ENCODE assay signal across 10 mouse cellular contexts in the genomic region with DNA sequence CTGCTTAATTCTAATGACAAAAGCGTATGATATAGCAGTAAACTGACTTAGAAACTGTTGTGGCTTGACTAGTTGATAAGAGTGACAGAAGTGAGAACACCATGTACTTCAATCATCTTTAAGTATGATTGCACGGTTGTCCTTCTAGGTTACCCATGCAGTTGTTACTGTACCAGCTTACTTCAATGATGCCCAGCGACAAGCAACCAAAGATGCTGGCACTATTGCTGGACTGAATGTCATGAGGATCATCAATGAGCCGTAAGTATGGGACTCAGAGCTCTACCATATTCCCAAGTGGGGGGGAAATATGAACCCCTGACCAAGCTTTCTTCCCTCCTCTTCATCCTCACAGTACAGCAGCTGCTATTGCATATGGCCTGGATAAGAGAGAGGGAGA. TPM values are rescaled to one million over a fixed set of nuclear protein-coding genes. Genes with fewer than 3 reads are reported as not detected.
DNase-seq lines count a peak whose midpoint lies in the region; TF ChIP-seq lines count a peak whose summit lies in the region.
"Had no signal": no experiment of that assay in that cellular context is flagged by ENCODE, and none has a peak within 500 bp of the region (broad histone marks: within the 10 kb centered on the region; RNA-seq: fewer than 3 reads in every experiment).

No protein-coding gene starts in this region.

- no peaks in the 10 kb centered on the region for H3K9me3 ChIP-seq in E14TG2a.4 (ENCODE audit: low read length)
- no peaks in the 10 kb centered on the region for H3K9me3 ChIP-seq in hindbrain, embryonic 10.5 days

- peaks cover 5% of the 10 kb centered on the region for H3K79me2 ChIP-seq in heart, adult 2 months (replicated peaks; ENCODE audit: control insufficient read depth, insufficient read depth, low read length)
- peaks cover 85% of the 10 kb centered on the region for H3K79me2 ChIP-seq in macrophage (ENCODE audit: inconsistent target)

- H3K9ac ChIP-seq in heart, adult 2 months (ENCODE audit: low read depth, low read length) = no peak overlapping the region; the same call in 1 of the 2 replicates

- no peaks in the 10 kb centered on the region for H3K27me3 ChIP-seq in heart, adult 2 months (ENCODE audit: control insufficient read depth, insufficient read depth, low read length)
- H3K27me3 ChIP-seq in E14TG2a.4 (ENCODE audit: insufficient read depth, low read length) = no peaks in the 10 kb centered on the region
- H3K27me3 ChIP-seq in hindbrain, embryonic 10.5 days (ENCODE audit: insufficient read depth, poor library complexity, severe bottlenecking) = no peaks in the 10 kb centered on the region

- H3K27ac ChIP-seq in heart, adult 2 months = no peak overlapping the region
- no peak overlapping the region for H3K27ac ChIP-seq in hindbrain, embryonic 10.5 days
- no peak overlapping the region for H3K27ac ChIP-seq in macrophage

- no peak for TF ChIP-seq EP300 in heart, adult 2 months (IDR thresholded peaks at IDR 0.05; ENCODE audit: insufficient read depth, low read depth, low read length)

- H3K4me3 ChIP-seq in heart, adult 2 months = peak overlapping the region; percentile 96
- H3K4me3 ChIP-seq in E14TG2a.4 (replicated peaks; ENCODE audit: low read length) (peak overlapping the region; percentile 96), macrophage (ENCODE audit: inconsistent target) (peak overlapping the region; percentile 81)
- peak overlapping the region; percentile 100 for H3K4me3 ChIP-seq in hindbrain, embryonic 10.5 days

- peaks cover 52% of the 10 kb centered on the region for H3K36me3 ChIP-seq in heart, adult 2 months (ENCODE audit: control insufficient read depth, insufficient read depth, low read length)
- H3K36me3 ChIP-seq in E14TG2a.4 (ENCODE audit: insufficient read depth, low read length) (peaks cover 76% of the 10 kb centered on the region), macrophage (ENCODE audit: inconsistent target) (peaks cover 42% of the 10 kb centered on the region)
- H3K36me3 ChIP-seq in hindbrain, embryonic 10.5 days = peaks cover 62% of the 10 kb centered on the region

- intact Hi-C loops in heart, adult 2 months (cut with DNase I) = loop anchor here (10.0 kb wide), 1 partner anchor 131 kb away; no protein-coding TSS in a partner anchor

- WGBS in heart, adult 2 months = 63% methylated on average over 4 of the region's 4 CpGs
- WGBS in hindbrain, embryonic 10.5 days = 92% methylated on average over 4 of the region's 4 CpGs
- 87% methylated on average over 4 of the region's 4 CpGs for WGBS in macrophage (ENCODE audit: missing documents)

- TF ChIP-seq POLR2A in heart, adult 2 months (IDR thresholded peaks at IDR 0.05; ENCODE audit: insufficient read depth, low read depth, low read length) = no peak

- no peak for DNase-seq in heart, adult 2 months
- DNase-seq in heart, adult 11 months = no peak
- no peak for DNase-seq in hindbrain, embryonic 10.5 days (ENCODE audit: low spot score)
- DNase-seq in cerebellum, adult 8-10 months = no peak
- no peak for DNase-seq in urinary bladder, postnatal 4 days (ENCODE audit: low spot score in 2 of 2)
- DNase-seq in left cerebral cortex, adult 18-20 months (ENCODE audit: low spot score in 2 of 2) = no peak
- DNase-seq: right cerebral cortex, postnatal 4 days had no signal

- TF ChIP-seq CTCF in heart, adult 2 months (IDR thresholded peaks at IDR 0.05) = no peak
- no peak for TF ChIP-seq CTCF in E14TG2a.4 (conservative IDR thresholded peaks at IDR 0.05; ENCODE audit: low read length)

- H3K4me1 ChIP-seq in heart, adult 2 months (ENCODE audit: control insufficient read depth, insufficient read depth, low read length) = peaks cover 14% of the 10 kb centered on the region
- peaks cover 55% of the 10 kb centered on the region for H3K4me1 ChIP-seq in E14TG2a.4 (replicated peaks; ENCODE audit: low read depth, low read length)
- H3K4me1 ChIP-seq in hindbrain, embryonic 10.5 days (replicated peaks) = peaks cover 53% of the 10 kb centered on the region

RNA-seq across cellular contexts. Expression of gene Hspa5, which starts 1.9 kb away (rescaled TPM):
- 100 to 1,000 TPM; 752 to 818 TPM for total RNA-seq in heart, adult 2 months (2021)
- polyA plus RNA-seq in heart, adult 2 months (2012; rRNA removed) = 427 and 503 TPM in 2 replicates
- 614 and 918 TPM in 2 replicates for polyA plus RNA-seq in hindbrain, embryonic 10.5 days (2016; fragmentation: Nextera tagmentation; extraction: Ambion mirVana)
- total RNA-seq in macrophage (2018; cell fraction: chromatin; rRNA removed) = 100 to 1,000 TPM; 145 to 507 (median 206) TPM
- 1,000 to 10,000 TPM in 1 of 26 experiments, 100 to 1,000 TPM in 25; 539 to 1,020 (median 712) TPM for total RNA-seq in macrophage (2018; cell fraction: cytosol; rRNA removed)
- total RNA-seq in macrophage (2018; cell fraction: nucleus; rRNA removed) = 1,000 to 10,000 TPM in 11 of 26 experiments, 100 to 1,000 TPM in 15; 336 to 1,447 (median 962) TPM
- polyA plus RNA-seq in macrophage (2018) = 730 to 822 TPM (median 759 TPM) in 3 replicates
- 100 to 1,000 TPM; 342 to 419 TPM for total RNA-seq in left cerebral cortex, adult 18-20 months (2021)

RNA-seq across cellular contexts. Expression of gene Gapvd1, which starts 18.6 kb away (rescaled TPM):
- 10 to 100 TPM; 35.5 to 36.7 TPM for total RNA-seq in heart, adult 2 months (2021)
- polyA plus RNA-seq in heart, adult 2 months (2012; rRNA removed) = 10.2 and 17.7 TPM in 2 replicates
- 90.4 and 94.0 TPM in 2 replicates for polyA plus RNA-seq in hindbrain, embryonic 10.5 days (2016; fragmentation: Nextera tagmentation; extraction: Ambion mirVana)
- total RNA-seq in macrophage (2018; cell fraction: chromatin; rRNA removed) = 100 to 1,000 TPM; 348 to 736 (median 497) TPM
- total RNA-seq in macrophage (2018; cell fraction: cytosol; rRNA removed) = 100 to 1,000 TPM in 7 of 26 experiments, 10 to 100 TPM in 19; 48.5 to 127 (median 83.7) TPM
- total RNA-seq in macrophage (2018; cell fraction: nucleus; rRNA removed) = 100 to 1,000 TPM; 177 to 358 (median 238) TPM
- polyA plus RNA-seq in macrophage (2018) = 64.6 to 87.4 TPM (median 66.7 TPM) in 3 replicates
- 100 to 1,000 TPM; 102 to 107 TPM for total RNA-seq in left cerebral cortex, adult 18-20 months (2021)

RNA-seq across cellular contexts. Expression of gene Rabepk, which starts 26.0 kb away (rescaled TPM):
- total RNA-seq in heart, adult 2 months (2021) = 10 to 100 TPM; 12.1 to 13.3 TPM
- polyA plus RNA-seq in heart, adult 2 months (2012; rRNA removed) = 19.3 and 23.4 TPM in 2 replicates
- 31.5 and 43.0 TPM in 2 replicates for polyA plus RNA-seq in hindbrain, embryonic 10.5 days (2016; fragmentation: Nextera tagmentation; extraction: Ambion mirVana)
- 10 to 100 TPM in 10 of 26 experiments, 1 to 10 TPM in 15, under 1 TPM in 1; 0.86 to 15.8 (median 8.1) TPM for total RNA-seq in macrophage (2018; cell fraction: chromatin; rRNA removed)
- 10 to 100 TPM in 14 of 26 experiments, 1 to 10 TPM in 12; 4.8 to 15.9 (median 10.4) TPM for total RNA-seq in macrophage (2018; cell fraction: cytosol; rRNA removed)
- 10 to 100 TPM in 3 of 26 experiments, 1 to 10 TPM in 23; 1.2 to 13.3 (median 5.7) TPM for total RNA-seq in macrophage (2018; cell fraction: nucleus; rRNA removed)
- polyA plus RNA-seq in macrophage (2018) = 8.1 to 15.9 TPM (median 9.0 TPM) in 3 replicates
- 10 to 100 TPM; 32.7 to 36.6 TPM for total RNA-seq in left cerebral cortex, adult 18-20 months (2021)

RNA-seq across cellular contexts. Expression of gene Fbxw2, which starts 52.4 kb away (rescaled TPM):
- total RNA-seq in heart, adult 2 months (2021) = 10 to 100 TPM; 40.2 to 45.3 TPM
- 29.5 and 49.2 TPM in 2 replicates for polyA plus RNA-seq in heart, adult 2 months (2012; rRNA removed)
- 65.6 and 73.6 TPM in 2 replicates for polyA plus RNA-seq in hindbrain, embryonic 10.5 days (2016; fragmentation: Nextera tagmentation; extraction: Ambion mirVana)
- total RNA-seq in macrophage (2018; cell fraction: chromatin; rRNA removed) = 100 to 1,000 TPM in 18 of 26 experiments, 10 to 100 TPM in 8; 69.7 to 144 (median 110) TPM
- total RNA-seq in macrophage (2018; cell fraction: cytosol; rRNA removed) = 10 to 100 TPM; 42.0 to 57.8 (median 49.1) TPM
- total RNA-seq in macrophage (2018; cell fraction: nucleus; rRNA removed) = 100 to 1,000 TPM in 5 of 26 experiments, 10 to 100 TPM in 21; 51.5 to 121 (median 74.2) TPM
- 50.4 to 70.6 TPM (median 53.7 TPM) in 3 replicates for polyA plus RNA-seq in macrophage (2018)
- 10 to 100 TPM; 89.3 to 94.3 TPM for total RNA-seq in left cerebral cortex, adult 18-20 months (2021)

RNA-seq across cellular contexts. Expression of gene Gm34653, which starts 59.1 kb away (rescaled TPM):
- not detected for total RNA-seq in heart, adult 2 months (2021)
- not detected in 2 replicates for polyA plus RNA-seq in heart, adult 2 months (2012; rRNA removed)
- not detected in 2 replicates for polyA plus RNA-seq in hindbrain, embryonic 10.5 days (2016; fragmentation: Nextera tagmentation; extraction: Ambion mirVana)
- not detected for total RNA-seq in macrophage (2018; cell fraction: chromatin; rRNA removed)
- not detected for total RNA-seq in macrophage (2018; cell fraction: cytosol; rRNA removed)
- total RNA-seq in macrophage (2018; cell fraction: nucleus; rRNA removed) = not detected
- not detected in 3 replicates for polyA plus RNA-seq in macrophage (2018)
- under 1 TPM in 1 of 2 experiments, not detected in 1; 0.21 TPM for total RNA-seq in left cerebral cortex, adult 18-20 months (2021)
- total RNA-seq: layer of hippocampus, adult 8-10 months had no signal
